Mouse (Mus musculus) limb, embryonic 10.5 days (tissue): ENCODE measurements around the gene Cphx3. TPM values are rescaled to one million over a fixed set of nuclear protein-coding genes. Genes with fewer than 3 reads are reported as not detected.
"Not testable (repeated sequence)": the region's sequence is repeated elsewhere in the genome, so short reads cannot be mapped to it uniquely, and the experiment has no call there.

ENCODE experiments used
- DNase-seq: peaks from one replicate; pipeline ENCODE4 v3.0.0-alpha.2; 2017; ENCODE audit warnings: low spot score
- H3K27ac ChIP-seq: fragments of 300-500 bp; sonication (generic); 2 replicates; pipeline ENCODE4 v1.5.1; 2016; ENCODE audit warnings: mild to moderate bottlenecking
- H3K27me3 ChIP-seq: fragments of 300-500 bp; sonication (generic); 2 replicates; pipeline ENCODE4 v1.6.1; 2016; ENCODE audit warnings: low read depth, mild to moderate bottlenecking; ENCODE audit not compliant: poor library complexity, severe bottlenecking
- H3K36me3 ChIP-seq: fragments of 300-500 bp; sonication (generic); 2 replicates; pipeline ENCODE4 v1.6.1; 2016; ENCODE audit warnings: mild to moderate bottlenecking, moderate library complexity
- H3K4me1 ChIP-seq: fragments of 300-500 bp; sonication (generic); 2 replicates; pipeline ENCODE4 v1.6.1; 2016
- H3K4me3 ChIP-seq: fragments of 300-500 bp; sonication (generic); 2 replicates; pipeline ENCODE4 v1.5.1; 2016; ENCODE audit warnings: mild to moderate bottlenecking, moderate library complexity
- H3K9me3 ChIP-seq: fragments of 300-500 bp; sonication (generic); replicated peaks from 2 replicates; pipeline ENCODE4 v1.6.1; 2016; ENCODE audit warnings: mild to moderate bottlenecking
- WGBS: fragments of 180-500 bp; shearing (Covaris S2); methylation state at CpG from one replicate; pipeline ENCODE4 v1.1.7; 2016; 5-methylcytosine and 5-hydroxymethylcytosine counted together
- polyA plus RNA-seq: library from polyadenylated mRNA; unstranded; fragments of >200 nt; fragmentation: Nextera tagmentation; extraction: Ambion mirVana; gene quantifications from 2 replicates; pipeline ENCODE4 v1.2.1, GENCODE M21; 2016

The Cphx3 gene
- polyA plus RNA-seq, 1 experiment from 2014 or later, result not detected

DNA sequence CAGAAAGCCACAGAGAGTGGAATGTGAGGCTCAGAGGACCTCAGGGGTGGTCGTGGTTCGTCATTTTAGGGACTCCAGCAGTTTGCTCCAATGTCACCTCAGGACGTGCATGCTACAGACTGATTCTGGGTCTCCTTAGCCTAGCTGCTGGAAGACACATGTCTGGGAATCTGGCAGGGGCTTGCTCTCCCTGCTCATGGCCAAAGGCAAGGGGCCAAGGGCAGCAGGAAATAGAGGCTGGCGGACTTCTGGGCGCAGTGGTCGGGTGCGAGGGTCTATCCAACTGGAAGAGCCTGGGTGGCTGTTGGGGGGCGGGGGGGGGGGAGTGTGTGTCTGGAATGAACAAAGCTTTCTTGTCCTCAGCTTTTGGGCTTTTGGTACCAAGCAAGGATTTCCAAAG lies 106.3 kb downstream of the Cphx3 start:
- H3K27me3 ChIP-seq, H3K27ac ChIP-seq, H3K4me3 ChIP-seq, H3K9me3 ChIP-seq, H3K4me1 ChIP-seq, H3K36me3 ChIP-seq, DNase-seq: not testable (repeated sequence)
- no CpG with 5 or more reads among the region's 8 CpGs for WGBS

DNA sequence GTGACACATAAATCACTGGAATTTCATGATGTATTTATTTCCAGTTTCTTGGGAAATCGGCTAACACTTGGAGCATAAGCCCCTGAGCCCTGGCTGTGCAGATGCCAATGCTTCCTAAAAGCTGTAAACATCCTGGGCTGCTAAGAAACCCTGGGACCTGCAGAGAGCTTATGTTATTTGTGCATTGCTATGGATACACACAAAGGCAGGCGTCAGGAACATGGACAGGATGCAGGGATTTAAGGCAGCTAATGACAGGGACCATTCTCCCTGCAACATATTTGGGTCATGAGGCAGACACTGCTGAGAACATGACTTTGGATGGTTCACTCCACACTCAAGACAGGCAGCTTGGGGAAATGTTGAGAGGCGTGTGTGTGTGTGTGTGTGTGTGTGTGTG lies 115.8 kb downstream of the Cphx3 start:
- not testable (repeated sequence) for H3K27ac ChIP-seq, DNase-seq, H3K9me3 ChIP-seq, H3K4me1 ChIP-seq, H3K4me3 ChIP-seq, H3K27me3 ChIP-seq, H3K36me3 ChIP-seq
- no CpG with 5 or more reads among the region's 3 CpGs for WGBS

DNA sequence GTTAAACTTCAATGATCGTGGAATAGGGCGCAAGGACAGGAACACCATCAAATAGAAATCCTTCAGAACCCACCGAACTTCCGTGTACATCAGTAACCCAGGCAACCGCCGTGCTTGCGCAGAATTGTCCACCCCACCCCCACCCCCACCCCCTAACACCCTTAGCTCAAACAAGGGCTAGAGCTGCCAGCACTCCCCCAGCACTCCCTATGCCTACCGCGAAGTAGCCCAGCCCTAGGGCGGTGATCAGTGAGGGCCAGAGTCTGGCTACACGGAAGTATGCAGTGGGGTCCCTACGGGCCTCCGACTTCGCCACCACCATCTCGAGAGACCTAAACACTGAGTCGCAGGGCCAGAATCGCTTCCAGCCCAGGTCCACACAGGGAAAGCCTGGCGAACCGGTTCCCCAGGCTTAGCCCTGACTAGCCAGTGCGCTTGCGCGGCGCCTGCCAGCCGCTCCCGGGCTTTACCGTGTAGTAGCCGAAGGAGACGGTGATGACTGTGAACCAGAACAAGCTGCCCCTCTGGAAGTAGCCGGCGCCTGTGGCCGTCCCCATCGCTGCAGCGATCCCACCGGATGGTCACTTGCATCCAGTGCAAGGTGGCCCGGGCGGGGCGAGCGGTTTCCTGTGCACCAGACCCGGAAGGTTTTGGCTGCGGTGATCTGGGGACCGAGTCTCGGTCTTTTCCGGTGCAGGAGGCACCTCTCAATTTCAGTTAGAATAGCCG lies 124.3 kb downstream of the Cphx3 start:
- H3K4me3 ChIP-seq, H3K4me1 ChIP-seq, H3K9me3 ChIP-seq, H3K36me3 ChIP-seq, H3K27ac ChIP-seq, DNase-seq, H3K27me3 ChIP-seq: not testable (repeated sequence)
- WGBS, result no CpG with 5 or more reads among the region's 44 CpGs

DNA sequence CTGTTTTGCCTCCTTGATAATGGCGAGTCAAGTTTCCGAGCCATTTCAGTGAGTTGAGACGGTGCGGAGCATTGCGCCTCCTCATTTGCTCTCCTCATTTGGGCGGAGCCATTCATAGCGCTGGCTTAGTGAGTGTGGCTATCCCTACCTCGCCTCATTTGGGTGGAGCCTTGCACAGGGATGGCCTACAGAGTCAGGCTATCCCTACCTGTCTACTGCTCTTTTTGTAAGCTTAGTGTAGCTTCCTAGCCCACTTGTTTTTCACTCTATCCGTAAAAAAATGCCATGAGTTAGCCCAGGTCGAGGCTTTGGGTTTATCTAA lies 124.8 kb downstream of the Cphx3 start, which contains the start of gene Tmem254b:
TSS of gene Tmem254b (minus strand) at position 116 of the 322 bp plus-strand sequence.
- not testable (repeated sequence) for H3K27me3 ChIP-seq, H3K9me3 ChIP-seq, H3K4me1 ChIP-seq, H3K27ac ChIP-seq, H3K36me3 ChIP-seq, DNase-seq, H3K4me3 ChIP-seq
- no CpG with 5 or more reads among the region's 10 CpGs for WGBS

DNA sequence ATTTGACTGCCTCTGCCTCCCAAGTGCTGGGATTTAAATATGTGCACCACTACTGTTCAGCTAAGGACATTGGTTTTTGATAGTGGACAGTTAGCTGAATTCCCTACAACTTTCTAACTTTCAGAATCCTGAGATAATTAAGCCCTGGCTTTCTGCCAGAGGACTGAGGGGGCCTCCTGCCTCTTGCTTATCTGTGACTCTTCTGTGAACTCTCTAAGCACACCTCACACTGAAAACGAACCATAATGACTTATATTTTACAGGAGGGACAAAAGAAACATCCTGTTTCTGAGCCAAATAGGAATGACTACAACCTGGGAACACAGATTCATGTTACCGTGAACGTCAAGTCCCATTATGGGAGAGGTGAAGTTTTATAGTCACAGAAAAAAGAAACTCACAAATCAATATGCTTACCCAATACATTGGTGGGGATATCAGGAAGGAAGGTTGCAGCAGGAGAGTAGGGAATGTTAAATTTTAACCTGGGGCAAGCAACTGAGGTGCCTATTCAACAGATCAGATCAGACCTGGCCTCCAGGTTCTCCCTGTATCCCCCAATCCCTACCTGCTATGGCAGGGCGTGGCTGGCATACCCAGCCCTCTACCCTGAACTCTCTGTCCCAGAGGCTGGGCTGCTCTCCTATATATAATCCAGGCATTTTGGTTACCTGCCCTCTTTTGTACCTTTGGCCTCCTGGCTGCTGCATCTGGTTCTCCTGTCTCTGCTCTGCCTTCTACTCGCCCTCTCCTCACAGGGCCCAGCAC lies 134.3 kb downstream of the Cphx3 start:
- H3K4me1 ChIP-seq, H3K36me3 ChIP-seq, H3K4me3 ChIP-seq, DNase-seq, H3K9me3 ChIP-seq, H3K27me3 ChIP-seq, H3K27ac ChIP-seq: not testable (repeated sequence)
- WGBS, result no CpG with 5 or more reads among the region's 5 CpGs

DNA sequence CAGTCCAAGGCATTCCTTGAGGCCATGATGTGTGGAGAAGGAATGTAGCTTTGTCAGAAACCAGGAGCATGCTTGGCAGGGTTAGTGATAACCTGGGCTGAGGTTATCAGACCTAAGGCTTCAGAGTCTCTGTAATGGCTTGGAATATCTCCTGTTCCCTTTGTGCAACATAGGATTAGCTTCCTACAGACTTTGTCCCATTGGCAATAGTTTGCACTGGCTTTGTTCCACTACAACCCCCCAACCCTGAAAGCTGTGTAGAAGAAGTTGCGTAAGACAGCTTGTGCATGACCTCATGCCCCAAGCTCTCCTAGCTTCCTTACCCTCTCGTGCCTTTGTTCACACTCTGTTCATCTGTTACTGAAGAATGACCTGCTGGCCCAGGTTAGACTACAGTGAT lies 155.1 kb downstream of the Cphx3 start:
- DNase-seq, result not testable (repeated sequence)

DNA sequence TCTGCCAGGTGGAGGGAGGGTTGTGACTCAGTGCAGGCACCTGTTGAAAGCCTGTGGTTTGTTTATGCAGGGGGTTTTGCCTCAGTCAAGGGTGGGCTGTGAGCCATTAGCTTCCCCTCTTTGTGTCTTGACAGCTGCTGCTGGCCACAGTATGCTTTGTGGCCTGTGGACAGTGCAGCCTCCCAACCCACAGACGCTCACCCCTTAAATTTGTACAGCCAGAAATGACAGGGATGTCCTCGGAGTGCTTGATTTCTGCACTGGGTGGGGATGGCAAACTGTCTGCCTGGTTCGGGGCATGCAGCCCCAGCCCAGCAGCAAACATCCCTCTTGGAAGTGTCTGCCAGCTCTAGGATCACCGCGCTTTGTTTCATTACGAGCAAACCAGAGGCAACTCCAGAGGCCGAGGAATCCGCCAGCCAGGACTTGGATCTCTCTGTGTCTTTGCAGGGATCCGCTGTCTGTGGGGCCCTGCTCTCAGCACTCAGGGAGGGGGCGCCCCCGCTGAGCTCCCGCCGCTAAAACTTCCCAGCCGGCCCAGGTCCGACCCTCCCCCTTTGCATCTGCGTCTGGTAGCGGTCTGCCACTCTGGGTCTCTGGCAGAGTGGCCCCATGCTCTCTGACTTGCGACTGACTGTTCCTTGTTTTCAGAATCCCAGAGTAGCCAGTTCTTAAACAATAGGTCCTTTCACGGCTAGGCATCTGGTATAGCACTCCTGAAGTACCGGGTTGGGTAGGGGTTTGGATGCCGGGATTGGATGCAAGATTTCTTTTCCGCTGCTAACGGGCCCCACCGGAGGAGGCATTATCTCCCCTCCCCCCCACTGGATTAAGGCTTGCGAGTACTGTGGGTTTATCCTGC lies 175.9 kb downstream of the Cphx3 start, which contains the start of gene Duxbl3:
TSS of gene Duxbl3 (plus strand) at position 207 of the 862 bp plus-strand sequence.
- H3K4me3 ChIP-seq, H3K4me1 ChIP-seq, H3K9me3 ChIP-seq, DNase-seq, H3K27me3 ChIP-seq, H3K27ac ChIP-seq, H3K36me3 ChIP-seq: not testable (repeated sequence)
- no CpG with 5 or more reads among the region's 25 CpGs for whole genome bisulfite sequencing

More for the DNA sequence above, 155.1 kb downstream of the Cphx3 start:
- not testable (repeated sequence) for H3K27ac ChIP-seq, H3K4me3 ChIP-seq, H3K9me3 ChIP-seq, H3K4me1 ChIP-seq, H3K27me3 ChIP-seq, H3K36me3 ChIP-seq
- no CpG with 5 or more reads among the region's 2 CpGs for WGBS

DNA sequence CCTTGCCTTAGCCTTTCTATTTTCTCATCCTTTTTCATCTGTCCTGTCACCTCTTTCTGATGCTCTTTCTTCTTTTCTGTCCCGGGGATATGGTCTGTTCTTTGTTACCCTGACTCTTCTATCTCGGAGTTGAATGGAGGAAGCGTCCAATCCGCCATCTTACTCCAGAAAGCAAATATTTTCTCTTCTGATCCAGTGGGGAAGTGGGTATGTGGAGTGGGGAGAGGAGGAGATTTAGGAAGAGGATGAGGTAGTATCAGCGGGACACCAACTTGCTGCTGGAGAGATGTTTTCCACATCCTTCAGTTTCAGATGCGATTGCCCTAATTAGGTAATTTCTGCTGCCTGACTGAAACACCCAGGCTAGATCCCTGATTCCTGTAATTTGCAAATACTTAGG lies 176.6 kb downstream of the Cphx3 start:
- H3K4me3 ChIP-seq, H3K27ac ChIP-seq, H3K27me3 ChIP-seq, DNase-seq, H3K4me1 ChIP-seq, H3K36me3 ChIP-seq, H3K9me3 ChIP-seq: not testable (repeated sequence)
- no CpG with 5 or more reads among the region's 6 CpGs for WGBS

Other genes with a start within 250 kb of the Cphx3 start
- gene Anxa11, start 240.1 kb upstream of the Cphx3 start, polyA plus RNA-seq, result 3.7 and 6.4 TPM in 2 replicates
- gene Plac9a, start 179.2 kb upstream of the Cphx3 start, polyA plus RNA-seq, result not detected in 2 replicates
- 1.9 and 3.4 TPM in 2 replicates for gene Tmem254a, start 154.6 kb upstream of the Cphx3 start, polyA plus RNA-seq
- gene Cphx1, start 144.0 kb upstream of the Cphx3 start, polyA plus RNA-seq, result not detected in 2 replicates
- 1.8 and 3.8 TPM in 2 replicates for gene Duxbl1, start 103.7 kb upstream of the Cphx3 start, polyA plus RNA-seq
- gene Gm9780, start 39.6 kb upstream of the Cphx3 start, polyA plus RNA-seq, result not detected in 2 replicates
- gene Tmem254c, start 14.9 kb upstream of the Cphx3 start, polyA plus RNA-seq, result 16.8 and 22.5 TPM in 2 replicates
- not detected in 2 replicates for gene Cphx2, start 781 bp upstream of the Cphx3 start, polyA plus RNA-seq
- gene Duxbl2, start 36.1 kb downstream of the Cphx3 start, polyA plus RNA-seq, result 0.49 TPM in 1 of 2 replicates, not detected in the other
- gene Plac9b, start 100.2 kb downstream of the Cphx3 start, polyA plus RNA-seq, result 0.19 TPM in 1 of 2 replicates, not detected in the other
- gene Tmem254b, start 124.7 kb downstream of the Cphx3 start, polyA plus RNA-seq, result 11.3 and 16.9 TPM in 2 replicates
- gene Duxbl3, start 175.7 kb downstream of the Cphx3 start, polyA plus RNA-seq, result 2.3 and 3.1 TPM in 2 replicates